Comparison of ENCODE assay signal across 9 mouse cellular contexts in genomic region chr9:107667219-107667618, GRCm38 (mm10). TPM values are rescaled to one million over a fixed set of nuclear protein-coding genes. Genes with fewer than 3 reads are reported as not detected.
DNase-seq lines count a peak whose midpoint lies in the region; ATAC-seq and TF ChIP-seq lines count a peak whose summit lies in the region.
"Had no signal": no experiment of that assay in that cellular context is flagged by ENCODE, and none has a peak within 500 bp of the region (broad histone marks: within the 10 kb centered on the region; RNA-seq: fewer than 3 reads in every experiment).

No protein-coding gene starts in this region.

- H3K36me3 ChIP-seq in forebrain, embryonic 10.5 days (replicated peaks): no peaks in the 10 kb centered on the region
- H3K36me3 ChIP-seq in heart, embryonic 16.5 days (ENCODE audit: control insufficient read depth, insufficient read depth): no peaks in the 10 kb centered on the region
- H3K36me3 ChIP-seq in midbrain, embryonic 10.5 days: no peaks in the 10 kb centered on the region
- no peaks in the 10 kb centered on the region for H3K36me3 ChIP-seq in stomach, postnatal 0 days (ENCODE audit: control insufficient read depth, insufficient read depth, low read length)

- under 1% methylated on average over 24 of the region's 24 CpGs for WGBS in forebrain, embryonic 10.5 days
- WGBS in heart, embryonic 16.5 days: under 1% methylated on average over 24 of the region's 24 CpGs
- WGBS in midbrain, embryonic 10.5 days: under 1% methylated on average over 24 of the region's 24 CpGs
- WGBS in stomach, postnatal 0 days: under 1% methylated on average over 24 of the region's 24 CpGs

- H3K27me3 ChIP-seq in forebrain, embryonic 10.5 days (ENCODE audit: poor library complexity, severe bottlenecking): peaks cover 66% of the 10 kb centered on the region
- H3K27me3 ChIP-seq in heart, embryonic 16.5 days (ENCODE audit: control insufficient read depth, insufficient read depth, low read length): peaks cover 14% of the 10 kb centered on the region
- H3K27me3 ChIP-seq in midbrain, embryonic 10.5 days (ENCODE audit: low read depth, poor library complexity, severe bottlenecking): peaks cover 51% of the 10 kb centered on the region
- H3K27me3 ChIP-seq in stomach, postnatal 0 days (ENCODE audit: control insufficient read depth, insufficient read depth, low read length): no peaks in the 10 kb centered on the region; the same call in 1 of the 2 replicates
- H3K27me3 ChIP-seq: Patski had no signal

- no peak for TF ChIP-seq CTCF in left cerebral cortex, adult 2 months (IDR thresholded peaks at IDR 0.05)
- TF ChIP-seq CTCF in stomach, postnatal 0 days (IDR thresholded peaks at IDR 0.05; ENCODE audit: low read depth): no peak

- peak; percentile 39 to 46 for DNase-seq in left cerebral cortex, adult 2 months (ENCODE audit: extremely low spot score in 1 of 2, low spot score in 2 of 2)
- DNase-seq in left cerebral cortex, adult 11 months (ENCODE audit: low spot score): no peak
- DNase-seq in forebrain, embryonic 10.5 days (ENCODE audit: extremely low spot score, low spot score): peak; percentile 81
- DNase-seq in kidney, postnatal 14 days: peak; percentile 83
- peak; percentile 87 for DNase-seq in midbrain, embryonic 10.5 days (ENCODE audit: low spot score)
- DNase-seq in stomach, postnatal 0 days (ENCODE audit: low spot score): peak; percentile 62
- DNase-seq in cerebellum, adult 11-12 months: no peak

- H3K27ac ChIP-seq in left cerebral cortex, adult 2 months: peak overlapping the region; percentile 76
- peak overlapping the region; percentile 80 for H3K27ac ChIP-seq in forebrain, embryonic 10.5 days
- no peak overlapping the region for H3K27ac ChIP-seq in heart, embryonic 16.5 days (ENCODE audit: low read length)
- peak overlapping the region; percentile 84 for H3K27ac ChIP-seq in midbrain, embryonic 10.5 days (replicated peaks)
- H3K27ac ChIP-seq in stomach, postnatal 0 days (replicated peaks): no peak overlapping the region

- peak overlapping the region; percentile 85 for H3K4me2 ChIP-seq in heart, embryonic 16.5 days (ENCODE audit: low read depth, low read length)
- peak overlapping the region; percentile 78 for H3K4me2 ChIP-seq in stomach, postnatal 0 days (replicated peaks; ENCODE audit: low read depth)

- peak overlapping the region; percentile 65 for H3K9ac ChIP-seq in heart, embryonic 16.5 days (ENCODE audit: low read length)
- peak overlapping the region; percentile 47; the same call in 1 of the 2 replicates for H3K9ac ChIP-seq in stomach, postnatal 0 days (ENCODE audit: low read length)

- no peak for TF ChIP-seq EP300 in stomach, postnatal 0 days (optimal IDR thresholded peaks at IDR 0.05)

- peak; percentile 89 for ATAC-seq in heart, embryonic 16.5 days (replicated peaks; ENCODE audit: extremely low read depth, insufficient read depth, low FRiP score)
- peak; percentile 69 for ATAC-seq in stomach, postnatal 0 days (ENCODE audit: low FRiP score, low TSS enrichment)
- ATAC-seq: Patski had no signal

- peak overlapping the region; percentile 48 for H3K4me3 ChIP-seq in left cerebral cortex, adult 2 months
- peak overlapping the region; percentile 60 for H3K4me3 ChIP-seq in forebrain, embryonic 10.5 days
- peak overlapping the region; percentile 52 for H3K4me3 ChIP-seq in heart, embryonic 16.5 days (ENCODE audit: low read length)
- peak overlapping the region; percentile 65 for H3K4me3 ChIP-seq in midbrain, embryonic 10.5 days
- H3K4me3 ChIP-seq in stomach, postnatal 0 days (ENCODE audit: low read depth, low read length): peak overlapping the region; percentile 35

- intact Hi-C loops in left cerebral cortex, adult 2 months (cut with DNase I): no loop called here

- no peaks in the 10 kb centered on the region for H3K9me3 ChIP-seq in forebrain, embryonic 10.5 days
- no peaks in the 10 kb centered on the region for H3K9me3 ChIP-seq in heart, embryonic 16.5 days (replicated peaks; ENCODE audit: control insufficient read depth, low read length)
- no peaks in the 10 kb centered on the region for H3K9me3 ChIP-seq in midbrain, embryonic 10.5 days (replicated peaks)
- no peaks in the 10 kb centered on the region for H3K9me3 ChIP-seq in stomach, postnatal 0 days (ENCODE audit: control insufficient read depth, low read length)

- peaks cover 84% of the 10 kb centered on the region for H3K4me1 ChIP-seq in forebrain, embryonic 10.5 days
- peaks cover 22% of the 10 kb centered on the region for H3K4me1 ChIP-seq in heart, embryonic 16.5 days (ENCODE audit: control insufficient read depth, insufficient read depth, low read length)
- peaks cover 81% of the 10 kb centered on the region for H3K4me1 ChIP-seq in midbrain, embryonic 10.5 days
- H3K4me1 ChIP-seq in stomach, postnatal 0 days (replicated peaks; ENCODE audit: control insufficient read depth, insufficient read depth): peaks cover 5% of the 10 kb centered on the region

RNA-seq across cellular contexts. Expression of gene Slc38a3, which starts 2.1 kb away (rescaled TPM):
- 10 to 100 TPM; 74.7 to 76.2 TPM for total RNA-seq in left cerebral cortex, adult 2 months (2021)
- polyA plus RNA-seq in forebrain, embryonic 10.5 days (2016; fragmentation: Nextera tagmentation; extraction: Ambion mirVana): 8.8 and 9.0 TPM in 2 replicates
- 3.3 and 3.9 TPM in 2 replicates for polyA plus RNA-seq in heart, embryonic 16.5 days (2015; fragmentation: Nextera tagmentation; extraction: Ambion mirVana)
- 9.3 and 11.6 TPM in 2 replicates for polyA plus RNA-seq in midbrain, embryonic 10.5 days (2016; fragmentation: Nextera tagmentation; extraction: Ambion mirVana)
- 0.95 and 1.1 TPM in 2 replicates for polyA plus RNA-seq in stomach, postnatal 0 days (2015; fragmentation: Nextera tagmentation; extraction: Ambion mirVana)

RNA-seq across cellular contexts. Expression of gene Gnat1, which starts 12.3 kb away (rescaled TPM):
- total RNA-seq in left cerebral cortex, adult 2 months (2021): under 1 TPM in 1 of 2 experiments, not detected in 1; 0.18 TPM
- polyA plus RNA-seq in forebrain, embryonic 10.5 days (2016; fragmentation: Nextera tagmentation; extraction: Ambion mirVana): 3.9 and 4.1 TPM in 2 replicates
- polyA plus RNA-seq in heart, embryonic 16.5 days (2015; fragmentation: Nextera tagmentation; extraction: Ambion mirVana): 0.39 TPM in 2 replicates
- 3.2 and 3.6 TPM in 2 replicates for polyA plus RNA-seq in midbrain, embryonic 10.5 days (2016; fragmentation: Nextera tagmentation; extraction: Ambion mirVana)
- 2.1 and 2.9 TPM in 2 replicates for polyA plus RNA-seq in stomach, postnatal 0 days (2015; fragmentation: Nextera tagmentation; extraction: Ambion mirVana)

RNA-seq across cellular contexts. Expression of gene Gnai2, which starts 32.1 kb away (rescaled TPM):
- 100 to 1,000 TPM; 201 to 213 TPM for total RNA-seq in left cerebral cortex, adult 2 months (2021)
- polyA plus RNA-seq in forebrain, embryonic 10.5 days (2016; fragmentation: Nextera tagmentation; extraction: Ambion mirVana): 526 and 533 TPM in 2 replicates
- 419 and 458 TPM in 2 replicates for polyA plus RNA-seq in heart, embryonic 16.5 days (2015; fragmentation: Nextera tagmentation; extraction: Ambion mirVana)
- 629 and 656 TPM in 2 replicates for polyA plus RNA-seq in midbrain, embryonic 10.5 days (2016; fragmentation: Nextera tagmentation; extraction: Ambion mirVana)
- polyA plus RNA-seq in stomach, postnatal 0 days (2015; fragmentation: Nextera tagmentation; extraction: Ambion mirVana): 189 and 195 TPM in 2 replicates

RNA-seq across cellular contexts. Expression of gene Sema3f, which starts 43.1 kb away (rescaled TPM):
- total RNA-seq in left cerebral cortex, adult 2 months (2021): 10 to 100 TPM; 17.3 to 17.7 TPM
- polyA plus RNA-seq in forebrain, embryonic 10.5 days (2016; fragmentation: Nextera tagmentation; extraction: Ambion mirVana): 10.0 and 11.2 TPM in 2 replicates
- polyA plus RNA-seq in heart, embryonic 16.5 days (2015; fragmentation: Nextera tagmentation; extraction: Ambion mirVana): 3.9 and 4.7 TPM in 2 replicates
- polyA plus RNA-seq in midbrain, embryonic 10.5 days (2016; fragmentation: Nextera tagmentation; extraction: Ambion mirVana): 14.9 and 17.2 TPM in 2 replicates
- 11.7 and 15.1 TPM in 2 replicates for polyA plus RNA-seq in stomach, postnatal 0 days (2015; fragmentation: Nextera tagmentation; extraction: Ambion mirVana)

RNA-seq across cellular contexts. Expression of gene Sema3b, which starts 58.2 kb away (rescaled TPM):
- total RNA-seq in left cerebral cortex, adult 2 months (2021): 1 to 10 TPM; 3.3 to 4.1 TPM
- 1.4 and 2.0 TPM in 2 replicates for polyA plus RNA-seq in forebrain, embryonic 10.5 days (2016; fragmentation: Nextera tagmentation; extraction: Ambion mirVana)
- polyA plus RNA-seq in heart, embryonic 16.5 days (2015; fragmentation: Nextera tagmentation; extraction: Ambion mirVana): 11.0 and 12.0 TPM in 2 replicates
- polyA plus RNA-seq in midbrain, embryonic 10.5 days (2016; fragmentation: Nextera tagmentation; extraction: Ambion mirVana): 1.8 and 3.2 TPM in 2 replicates
- 16.3 and 19.1 TPM in 2 replicates for polyA plus RNA-seq in stomach, postnatal 0 days (2015; fragmentation: Nextera tagmentation; extraction: Ambion mirVana)

Comparison
In these comparisons a context has a peak if more than half of its experiments do, and no peak if none do; other contexts are left out.
1. DNase-seq: peak in left cerebral cortex, adult 2 months (2 of 2), forebrain, embryonic 10.5 days (single experiment), kidney, postnatal 14 days (single experiment), midbrain, embryonic 10.5 days (single experiment) and stomach, postnatal 0 days (single experiment); none in left cerebral cortex, adult 11 months (single experiment) and cerebellum, adult 11-12 months (single experiment).
2. H3K27ac ChIP-seq: peak in left cerebral cortex, adult 2 months (single experiment), forebrain, embryonic 10.5 days (single experiment) and midbrain, embryonic 10.5 days (single experiment); none in heart, embryonic 16.5 days (single experiment) and stomach, postnatal 0 days (single experiment).
3. Peak in every context shown above with its lines, with median percentiles within 50 percentile points of each other: H3K4me3 ChIP-seq.